Mouse (Mus musculus) small intestine, adult 2 months (tissue): ENCODE measurements around the gene Rps16. TPM values are rescaled to one million over a fixed set of nuclear protein-coding genes. Genes with fewer than 3 reads are reported as not detected.

Experiments
- H3K27ac ChIP-seq: fragments of 200-500 bp; 2 replicates; pipeline ENCODE4 v1.5.1; 2012; ENCODE audit warnings: low read depth, low read length, control low read depth, inconsistent platforms; ENCODE audit not compliant: insufficient read depth
- H3K27me3 ChIP-seq: fragments of 200-500 bp; 2 replicates; pipeline ENCODE4 v1.6.1; 2012; ENCODE audit warnings: mild to moderate bottlenecking, moderate library complexity, low read length, inconsistent platforms; ENCODE audit not compliant: control insufficient read depth, insufficient read depth
- H3K36me3 ChIP-seq: fragments of 200-500 bp; 2 replicates; pipeline ENCODE4 v1.6.1; 2012; ENCODE audit warnings: mild to moderate bottlenecking, low read length, control low read depth, inconsistent platforms; ENCODE audit not compliant: control insufficient read depth, insufficient read depth
- H3K4me1 ChIP-seq: fragments of 200-500 bp; 2 replicates; pipeline ENCODE4 v1.6.1; 2012; ENCODE audit warnings: low read length, inconsistent platforms, mixed read lengths; ENCODE audit not compliant: control insufficient read depth, insufficient read depth, insufficient read length
- H3K4me3 ChIP-seq: fragments of 200-500 bp; 2 replicates; pipeline ENCODE4 v1.5.1; 2012; ENCODE audit warnings: low read depth, mild to moderate bottlenecking, control low read depth, inconsistent platforms, low read length, moderate library complexity
- CTCF ChIP-seq: fragments of 200-500 bp; IDR thresholded peaks from 2 replicates; pipeline ENCODE4 v1.5.1; 2012; ENCODE audit warnings: low read depth, mild to moderate bottlenecking, control low read depth, inconsistent platforms, low read length, moderate library complexity, mixed read lengths; ENCODE audit not compliant: insufficient replicate concordance, insufficient read length; ENCODE audit errors: extremely low read depth
- POLR2A ChIP-seq: fragments of 200-500 bp; IDR thresholded peaks from 2 replicates; pipeline ENCODE4 v1.6.1; 2012; ENCODE audit warnings: low read depth, mild to moderate bottlenecking, control low read depth, inconsistent platforms, low read length, moderate library complexity
- WGBS: fragments of 180-500 bp; shearing (Covaris S2); methylation state at CpG from one replicate; pipeline ENCODE4 v1.1.7; 2018; 5-methylcytosine and 5-hydroxymethylcytosine counted together
- polyA plus RNA-seq: library from polyadenylated mRNA; depleted of rRNA; stranded (reverse); fragments of >200 nt; gene quantifications from 2 replicates; pipeline ENCODE4 v1.2.3, GENCODE M21; 2012

Gene Rps16
- polyA plus RNA-seq, 1 experiment, result 996 TPM

GRCm38 (mm10) chr7:28357984-28358383, 7.5 kb downstream of the Rps16 start:
- Histone ChIP-seq H3K36me3 (peaks cover 18% of the 10 kb centered on the region), H3K4me1 (peaks cover 22% of the 10 kb centered on the region), H3K4me3 (no peak overlapping the region), H3K27ac (peak overlapping the region; percentile 69), H3K27me3 (no peaks in the 10 kb centered on the region)
- WGBS, result 9% methylated on average over 5 of the region's 5 CpGs
- no peak for TF ChIP-seq CTCF
- TF ChIP-seq POLR2A, result no peak

GRCm38 (mm10) chr7:28358431-28358830, 8.0 kb downstream of the Rps16 start:
- Histone ChIP-seq H3K36me3 (peaks cover 13% of the 10 kb centered on the region), H3K4me3 (no peak overlapping the region), H3K4me1 (peaks cover 22% of the 10 kb centered on the region), H3K27me3 (no peaks in the 10 kb centered on the region), H3K27ac (peak overlapping the region; percentile 69)
- WGBS, result 20% methylated on average over 7 of the region's 7 CpGs
- TF ChIP-seq POLR2A (no peak), CTCF (no peak)

- Histone ChIP-seq H3K4me3 (no peak overlapping the region), H3K27me3 (no peaks in the 10 kb centered on the region), H3K27ac (no peak overlapping the region), H3K36me3 (peaks cover 14% of the 10 kb centered on the region), H3K4me1 (peaks cover 18% of the 10 kb centered on the region)
- WGBS, result 87% methylated on average over 10 of the region's 10 CpGs
- TF ChIP-seq CTCF, result no peak
These were observed 9.4 kb downstream of the Rps16 start for GRCm38 (mm10) chr7:28359854-28360253.

GRCm38 (mm10) chr7:28360291-28360690, 9.8 kb downstream of the Rps16 start:
- no peak for TF ChIP-seq CTCF
- no peak for TF ChIP-seq POLR2A
- no peak overlapping the region for H3K4me3 ChIP-seq
- peaks cover 15% of the 10 kb centered on the region for H3K36me3 ChIP-seq
- H3K27me3 ChIP-seq, result no peaks in the 10 kb centered on the region
- H3K4me1 ChIP-seq, result peaks cover 18% of the 10 kb centered on the region
- H3K27ac ChIP-seq, result no peak overlapping the region
- 92% methylated on average over 6 of the region's 6 CpGs for WGBS

DNA sequence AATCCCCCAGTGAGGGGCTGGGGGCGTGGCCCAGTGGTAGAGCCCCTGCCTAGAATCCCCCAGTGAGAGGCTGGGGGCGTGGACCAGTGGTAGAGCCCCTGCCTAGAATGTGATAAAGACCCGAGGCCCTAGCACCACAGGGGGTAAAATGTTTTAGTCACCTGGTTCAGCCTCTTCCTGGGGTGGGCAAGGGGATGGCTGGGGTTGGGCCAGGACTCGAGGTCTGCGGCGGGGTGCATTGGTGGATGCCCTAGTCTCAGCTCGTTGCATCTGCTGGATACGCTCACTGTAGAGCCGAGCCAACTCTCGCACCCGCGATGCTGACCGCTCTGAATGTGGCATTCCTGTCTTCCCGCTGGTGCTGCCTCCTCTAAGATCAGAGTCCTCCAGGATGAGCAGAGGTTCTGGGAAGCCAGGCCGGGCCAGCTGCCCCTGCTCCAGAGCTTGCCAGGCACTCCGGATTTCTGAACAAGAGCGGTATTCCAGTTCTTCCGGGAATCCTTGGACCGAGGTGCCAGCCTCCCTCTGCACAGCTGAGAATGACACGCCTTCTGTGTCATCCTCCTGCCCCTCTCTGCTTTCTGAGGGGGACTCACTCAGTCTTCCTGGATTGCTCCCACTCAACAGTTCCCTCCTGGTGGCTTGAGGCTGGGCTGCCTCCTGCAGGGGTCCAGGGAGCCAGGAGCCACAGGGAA, 11.3 kb downstream of the Rps16 start:
- TF ChIP-seq CTCF (no peak), POLR2A (no peak)
- no peak overlapping the region for H3K4me3 ChIP-seq
- WGBS, result 89% methylated on average over 20 of the region's 20 CpGs
- no peaks in the 10 kb centered on the region for H3K27me3 ChIP-seq
- H3K27ac ChIP-seq, result no peak overlapping the region
- peaks cover 18% of the 10 kb centered on the region for H3K4me1 ChIP-seq
- peaks cover 15% of the 10 kb centered on the region for H3K36me3 ChIP-seq

DNA sequence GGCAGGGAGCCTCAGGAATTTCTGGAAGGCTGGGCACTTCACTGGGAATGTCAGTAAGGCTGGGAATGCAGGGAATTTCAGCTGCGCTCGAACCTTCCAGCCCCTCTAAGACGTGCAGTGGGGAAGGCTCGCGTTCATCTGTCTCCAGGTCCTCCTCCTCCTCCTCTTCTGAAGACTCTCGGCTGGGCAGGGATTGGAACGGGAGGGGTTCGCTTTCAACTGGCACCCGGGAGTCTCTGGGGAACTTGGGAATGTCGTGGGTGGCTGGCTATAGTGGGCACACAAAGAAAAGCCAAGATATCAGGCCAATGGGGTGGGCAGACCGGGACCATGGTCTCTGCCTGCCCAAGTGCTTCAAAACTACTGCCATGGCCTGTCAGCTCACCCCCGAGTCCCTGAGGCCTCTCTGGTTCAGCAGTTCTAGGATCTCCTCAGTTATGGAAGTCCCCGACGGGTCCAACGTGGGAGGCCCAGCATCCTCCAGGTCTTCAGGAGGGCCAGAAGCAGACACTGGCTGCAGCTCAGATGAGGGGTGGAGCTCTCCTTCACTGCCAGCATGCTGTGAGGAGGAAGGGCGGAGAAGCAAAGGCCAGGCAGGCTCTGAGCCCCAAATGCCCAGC, 12.1 kb downstream of the Rps16 start:
- Histone ChIP-seq H3K4me3 (no peak overlapping the region), H3K36me3 (peaks cover 18% of the 10 kb centered on the region), H3K4me1 (peaks cover 12% of the 10 kb centered on the region; the same call in 1 of the 2 replicates), H3K27me3 (no peaks in the 10 kb centered on the region), H3K27ac (no peak overlapping the region)
- TF ChIP-seq CTCF, result no peak
- TF ChIP-seq POLR2A, result no peak
- 86% methylated on average over 16 of the region's 16 CpGs for WGBS

DNA sequence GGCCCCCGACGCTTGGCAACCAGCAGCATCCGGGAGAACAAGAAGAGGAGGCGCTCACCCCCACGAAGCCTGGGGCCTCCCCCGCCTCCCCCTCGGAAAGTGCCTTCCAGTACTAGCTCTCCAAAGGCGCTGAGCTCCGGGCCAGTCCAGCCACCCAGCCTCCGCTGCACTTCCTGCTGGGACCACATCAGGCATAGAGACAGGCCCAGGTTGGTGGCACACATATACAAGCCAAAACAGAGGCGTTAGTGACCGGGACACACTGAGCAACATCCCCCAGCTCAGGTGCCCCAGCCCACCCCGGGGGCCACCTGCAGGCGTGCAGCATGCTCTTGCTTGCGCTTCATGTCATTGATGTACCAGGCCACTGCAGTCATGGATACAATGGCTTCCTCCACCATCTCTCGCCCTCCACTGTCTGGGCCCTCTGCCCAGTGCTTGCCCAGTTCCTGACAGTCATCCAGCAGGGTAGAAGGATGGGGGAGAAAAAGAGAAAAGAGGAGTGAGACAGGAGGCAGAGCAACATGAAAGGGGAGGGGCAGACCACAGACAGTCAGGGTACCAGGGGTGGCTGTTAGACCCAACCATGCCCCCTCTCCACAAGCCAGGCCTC, 17.3 kb downstream of the Rps16 start:
- Histone ChIP-seq H3K27ac (no peak overlapping the region), H3K27me3 (no peaks in the 10 kb centered on the region), H3K4me1 (no peaks in the 10 kb centered on the region; the same call in none of the 2 replicates), H3K36me3 (peaks cover 15% of the 10 kb centered on the region), H3K4me3 (no peak overlapping the region)
- TF ChIP-seq POLR2A, result no peak
- TF ChIP-seq CTCF, result no peak
- 93% methylated on average over 16 of the region's 16 CpGs for WGBS
